Mouse (Mus musculus) forebrain, embryonic 11.5 days (tissue): ENCODE measurements around the gene Hist1h3d. TPM values are rescaled to one million over a fixed set of nuclear protein-coding genes. Genes with fewer than 3 reads are reported as not detected.
"Not testable (repeated sequence)": the region's sequence is repeated elsewhere in the genome, so short reads cannot be mapped to it uniquely, and the experiment has no call there.

Source experiments
- ATAC-seq: fragments of 200-750 bp; cut with Nextera tagmentation; replicated peaks from 2 replicates; pipeline ENCODE4 v1.8.0; 2017; ENCODE audit warnings: moderate TSS enrichment; ENCODE audit not compliant: low FRiP score
- DNase-seq: peaks from one replicate; pipeline ENCODE4 v3.0.0-alpha.2; 2017; ENCODE audit warnings: low spot score
- H3K27ac ChIP-seq: fragments of 300-500 bp; sonication (generic); 2 replicates; pipeline ENCODE4 v1.5.1; 2014; ENCODE audit warnings: low read depth, low read length
- H3K27me3 ChIP-seq: fragments of 300-500 bp; sonication (generic); 2 replicates; pipeline ENCODE4 v1.6.1; 2014; ENCODE audit warnings: mild to moderate bottlenecking, low read length, mixed read lengths; ENCODE audit not compliant: control insufficient read depth, insufficient read depth
- H3K36me3 ChIP-seq: fragments of 300-500 bp; sonication (generic); 2 replicates; pipeline ENCODE4 v1.6.1; 2014; ENCODE audit warnings: mild to moderate bottlenecking, low read length, moderate library complexity, mixed read lengths; ENCODE audit not compliant: control insufficient read depth, insufficient read depth
- H3K4me1 ChIP-seq: fragments of 300-500 bp; sonication (generic); replicated peaks from 2 replicates; pipeline ENCODE4 v1.6.1; 2014; ENCODE audit warnings: low read length, mixed read lengths; ENCODE audit not compliant: control insufficient read depth, insufficient read depth
- H3K4me2 ChIP-seq: fragments of 300-500 bp; sonication (generic); 2 replicates; pipeline ENCODE4 v1.6.1; 2014; ENCODE audit warnings: low read depth, mild to moderate bottlenecking, low read length, moderate library complexity, mixed read lengths; ENCODE audit not compliant: severe bottlenecking
- H3K4me3 ChIP-seq: fragments of 300-500 bp; sonication (generic); 2 replicates; pipeline ENCODE4 v1.5.1; 2014; ENCODE audit warnings: low read depth, low read length
- H3K9ac ChIP-seq: fragments of 300-500 bp; sonication (generic); 2 replicates; pipeline ENCODE4 v1.6.1; 2014; ENCODE audit warnings: low read length
- H3K9me3 ChIP-seq: fragments of 300-500 bp; sonication (generic); 2 replicates; pipeline ENCODE4 v1.6.1; 2016; ENCODE audit warnings: low read length, mixed read lengths; ENCODE audit not compliant: control insufficient read depth
- WGBS: fragments of 180-500 bp; shearing (Covaris S2); extraction: QIAGEN DNeasy Blood & Tissue Kit; methylation state at CpG from one replicate; pipeline ENCODE4 v1.1.7; 2014; 5-methylcytosine and 5-hydroxymethylcytosine counted together
- polyA plus RNA-seq: library from polyadenylated mRNA; unstranded; fragments of >200 nt; fragmentation: Nextera tagmentation; extraction: Ambion mirVana; gene quantifications from 2 replicates; pipeline ENCODE4 v1.2.1, GENCODE M21; 2014

Gene Hist1h3d
- polyA plus RNA-seq, 1 experiment from 2014 or later: 11.9 TPM

DNA sequence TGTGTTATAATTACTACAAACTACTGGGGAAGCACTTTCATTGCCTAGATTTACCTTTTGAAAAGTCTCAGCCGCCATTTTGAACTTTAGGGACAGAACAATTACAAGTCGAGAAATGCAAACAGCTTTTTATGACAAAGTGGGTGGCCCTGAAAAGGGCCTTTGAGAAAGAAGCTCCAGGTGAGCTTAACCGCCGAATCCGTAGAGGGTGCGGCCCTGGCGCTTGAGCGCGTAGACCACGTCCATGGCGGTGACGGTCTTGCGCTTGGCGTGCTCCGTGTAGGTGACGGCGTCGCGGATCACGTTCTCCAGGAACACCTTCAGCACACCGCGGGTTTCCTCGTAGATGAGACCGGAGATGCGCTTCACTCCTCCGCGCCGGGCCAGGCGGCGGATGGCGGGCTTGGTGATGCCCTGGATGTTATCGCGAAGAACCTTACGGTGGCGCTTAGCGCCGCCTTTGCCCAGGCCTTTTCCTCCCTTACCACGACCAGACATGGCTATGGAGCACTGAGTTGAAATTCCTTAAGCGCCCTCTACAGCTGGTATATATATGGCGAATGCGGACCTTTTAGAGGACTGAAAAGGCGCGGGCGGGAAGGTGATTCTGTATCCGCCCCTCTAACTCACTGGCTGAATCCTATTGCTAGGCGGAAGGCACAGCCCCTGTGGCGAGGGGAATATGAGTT is 24.3 kb upstream of the Hist1h3d start, which contains the start of gene Hist1h4f:
Gene Hist1h4f, minus strand, starts transcription at position 503 of the 689 bp plus-strand sequence.
- peak; percentile 94 for DNase-seq
- ATAC-seq: peak; percentile 81
- H3K9me3 ChIP-seq, H3K27me3 ChIP-seq, H3K4me1 ChIP-seq, H3K36me3 ChIP-seq: not testable (repeated sequence)
- Histone ChIP-seq H3K4me2 (peak within 1 kb of the TSS; percentile 55), H3K27ac (peak within 1 kb of the TSS; percentile 93), H3K9ac (peak within 1 kb of the TSS; percentile 71), H3K4me3 (peak within 1 kb of the TSS; percentile 36)
- under 1% methylated on average over 44 of the region's 47 CpGs for WGBS

DNA sequence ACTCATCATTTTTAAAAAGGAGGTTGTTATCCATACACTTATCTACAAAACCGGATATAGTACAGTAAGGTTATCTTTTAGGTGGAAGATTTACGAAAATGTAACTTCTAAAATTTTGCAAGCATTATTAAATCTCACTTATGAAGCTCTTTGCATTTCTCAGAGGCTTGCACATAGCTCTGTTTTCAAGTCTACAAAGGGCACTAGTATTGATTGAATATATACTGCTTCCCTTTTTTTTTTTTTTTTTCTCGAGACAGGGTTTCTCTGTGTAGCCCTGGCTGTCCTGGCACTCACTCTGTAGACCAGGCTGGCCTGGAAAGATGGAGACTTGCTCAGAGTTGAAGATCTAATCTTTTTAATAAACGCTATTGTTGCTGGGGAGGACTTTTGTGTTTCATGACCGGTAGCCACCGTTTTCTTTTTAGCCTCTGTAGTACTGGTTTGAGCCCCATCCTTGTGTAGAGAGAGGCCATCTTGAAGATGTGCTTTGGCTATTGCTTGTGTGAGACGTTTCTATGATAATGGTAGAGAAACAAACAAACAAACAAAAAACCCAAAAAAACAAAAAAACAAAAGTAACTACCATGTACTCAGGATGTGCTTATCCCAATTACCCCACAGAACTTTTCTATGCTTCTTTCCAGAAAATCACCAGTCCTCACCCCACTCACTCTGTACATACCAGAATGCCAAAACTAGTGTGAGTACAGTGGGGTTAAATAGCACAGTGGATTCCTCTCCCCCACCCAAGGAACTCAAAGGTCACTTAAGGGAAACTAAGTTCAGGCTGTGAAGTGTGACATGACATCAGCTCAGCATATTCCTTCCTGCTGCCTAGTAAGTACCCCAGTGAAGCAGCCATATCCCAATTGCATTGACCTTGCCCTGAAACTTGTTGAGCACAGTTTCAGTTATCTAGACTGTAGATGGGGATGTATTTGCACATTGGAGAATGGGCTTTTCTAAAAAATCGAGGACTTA is 23.3 kb upstream of the Hist1h3d start:
- 50% methylated on average over 8 of the region's 8 CpGs for WGBS
- ATAC-seq: no peak
- peak overlapping the region; percentile 71 for H3K9ac ChIP-seq

DNA sequence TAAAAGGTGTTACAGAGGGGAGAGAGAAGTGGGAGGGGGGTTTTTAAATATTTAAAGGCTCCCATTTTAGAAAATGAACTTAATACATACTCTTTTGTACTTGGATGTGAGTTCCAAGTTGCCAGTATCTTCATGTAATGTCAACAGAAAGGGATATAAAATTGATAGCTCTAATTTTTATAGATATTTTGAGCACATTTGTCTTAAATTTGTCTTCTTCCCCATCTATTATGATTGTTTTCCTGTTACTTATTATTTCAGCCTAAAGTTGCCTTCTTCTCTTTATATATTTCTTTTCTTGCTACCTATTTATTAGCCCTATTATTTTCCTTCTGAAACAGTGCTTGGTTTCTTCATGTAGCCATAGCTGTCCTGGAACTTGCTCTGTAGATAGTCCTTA is 22.6 kb upstream of the Hist1h3d start, which contains the start of gene Hist1h1d:
Gene Hist1h1d, plus strand, starts transcription at position 301 of the 400 bp plus-strand sequence.
- H3K9me3 ChIP-seq: no peaks in the 10 kb centered on the region
- peak within 1 kb of the TSS; percentile 100 for H3K27ac ChIP-seq
- DNase-seq (no peak), ATAC-seq (no peak)
- H3K27me3 ChIP-seq: no peaks in the 10 kb centered on the region
- H3K4me1 ChIP-seq: peaks cover 2% of the 10 kb centered on the region; the same call in 1 of the 2 replicates
- H3K9ac ChIP-seq: no peak within 1 kb of the TSS; the same call in 1 of the 2 replicates
- H3K4me2 ChIP-seq: no peak within 1 kb of the TSS; the same call in 1 of the 2 replicates
- no peak within 1 kb of the TSS for H3K4me3 ChIP-seq
- H3K36me3 ChIP-seq: no peaks in the 10 kb centered on the region

More for the DNA sequence above, 23.3 kb upstream of the Hist1h3d start:
- Histone ChIP-seq H3K4me3 (peak overlapping the region; percentile 36), H3K27ac (peak overlapping the region; percentile 93), H3K9me3 (no peaks in the 10 kb centered on the region), H3K27me3 (no peaks in the 10 kb centered on the region), H3K4me2 (peak overlapping the region; percentile 55; the same call in 1 of the 2 replicates), H3K36me3 (no peaks in the 10 kb centered on the region), H3K4me1 (peaks cover 2% of the 10 kb centered on the region; the same call in 1 of the 2 replicates)
- DNase-seq: no peak

DNA sequence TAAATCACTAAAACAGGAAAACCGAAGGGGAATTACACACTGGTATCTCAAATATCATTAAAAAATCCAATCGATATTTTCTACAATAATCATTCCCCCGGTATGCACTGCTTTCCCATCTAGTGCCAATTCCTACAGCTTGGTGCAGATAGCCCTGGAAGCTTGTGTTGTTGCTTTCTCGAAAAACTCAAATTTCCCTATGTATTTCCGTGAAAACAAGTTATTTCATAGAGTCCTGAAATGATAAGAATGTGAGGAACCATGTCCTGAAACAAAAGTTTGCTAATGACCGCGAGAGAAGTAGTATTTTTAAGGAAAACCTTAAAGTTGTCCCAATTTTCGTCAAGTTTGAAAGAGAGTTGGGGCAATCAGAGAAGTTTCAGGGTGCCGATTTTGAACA is 21.2 kb upstream of the Hist1h3d start:
- no peak for ATAC-seq
- H3K4me2 ChIP-seq: peak overlapping the region; percentile 90; the same call in 1 of the 2 replicates
- H3K36me3 ChIP-seq: no peaks in the 10 kb centered on the region
- no peaks in the 10 kb centered on the region for H3K27me3 ChIP-seq
- WGBS: 27% methylated on average over 9 of the region's 9 CpGs
- peak overlapping the region; percentile 100 for H3K27ac ChIP-seq
- peaks cover 2% of the 10 kb centered on the region; the same call in 1 of the 2 replicates for H3K4me1 ChIP-seq
- H3K9ac ChIP-seq: peak overlapping the region; percentile 94
- peak overlapping the region; percentile 59 for H3K4me3 ChIP-seq
- DNase-seq: no peak
- H3K9me3 ChIP-seq: no peaks in the 10 kb centered on the region

DNA sequence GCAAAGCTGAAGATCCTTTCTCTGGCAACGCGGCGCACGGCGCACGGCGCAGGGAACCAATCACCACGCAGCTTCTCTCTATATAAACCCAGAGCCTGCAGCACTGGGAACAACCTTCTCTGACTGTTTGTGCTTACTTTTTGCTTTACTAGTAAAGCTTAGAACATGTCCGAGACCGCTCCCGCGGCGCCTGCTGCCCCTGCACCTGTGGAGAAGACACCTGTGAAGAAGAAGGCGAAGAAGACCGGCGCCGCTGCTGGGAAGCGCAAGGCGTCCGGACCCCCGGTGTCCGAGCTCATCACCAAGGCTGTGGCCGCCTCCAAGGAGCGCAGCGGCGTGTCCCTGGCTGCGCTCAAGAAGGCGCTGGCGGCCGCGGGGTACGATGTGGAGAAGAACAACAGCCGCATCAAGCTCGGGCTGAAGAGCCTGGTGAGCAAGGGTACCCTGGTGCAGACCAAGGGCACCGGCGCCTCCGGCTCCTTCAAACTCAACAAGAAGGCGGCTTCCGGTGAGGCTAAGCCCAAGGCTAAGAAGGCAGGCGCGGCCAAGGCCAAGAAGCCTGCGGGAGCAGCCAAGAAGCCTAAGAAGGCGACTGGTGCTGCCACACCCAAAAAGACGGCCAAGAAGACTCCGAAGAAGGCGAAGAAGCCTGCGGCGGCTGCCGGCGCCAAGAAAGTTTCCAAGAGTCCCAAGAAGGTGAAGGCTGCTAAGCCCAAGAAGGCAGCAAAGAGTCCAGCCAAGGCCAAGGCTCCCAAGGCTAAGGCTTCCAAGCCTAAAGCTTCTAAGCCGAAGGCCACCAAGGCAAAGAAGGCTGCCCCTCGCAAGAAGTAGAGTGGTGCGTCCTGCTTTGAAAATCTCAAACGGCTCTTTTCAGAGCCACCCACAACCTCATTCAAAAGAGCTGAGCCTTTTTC is 20.4 kb upstream of the Hist1h3d start:
- H3K9me3 ChIP-seq: no peaks in the 10 kb centered on the region
- DNase-seq (peak; percentile 93), ATAC-seq (peak; percentile 89)
- H3K4me1 ChIP-seq: peaks cover 2% of the 10 kb centered on the region; the same call in 1 of the 2 replicates
- peak overlapping the region; percentile 59 for H3K4me3 ChIP-seq
- H3K27ac ChIP-seq: peak overlapping the region; percentile 100
- no peaks in the 10 kb centered on the region for H3K27me3 ChIP-seq
- no peaks in the 10 kb centered on the region for H3K36me3 ChIP-seq
- H3K4me2 ChIP-seq: peak overlapping the region; percentile 90
- under 1% methylated on average over 49 of the region's 54 CpGs for WGBS
- H3K9ac ChIP-seq: peak overlapping the region; percentile 94

DNA sequence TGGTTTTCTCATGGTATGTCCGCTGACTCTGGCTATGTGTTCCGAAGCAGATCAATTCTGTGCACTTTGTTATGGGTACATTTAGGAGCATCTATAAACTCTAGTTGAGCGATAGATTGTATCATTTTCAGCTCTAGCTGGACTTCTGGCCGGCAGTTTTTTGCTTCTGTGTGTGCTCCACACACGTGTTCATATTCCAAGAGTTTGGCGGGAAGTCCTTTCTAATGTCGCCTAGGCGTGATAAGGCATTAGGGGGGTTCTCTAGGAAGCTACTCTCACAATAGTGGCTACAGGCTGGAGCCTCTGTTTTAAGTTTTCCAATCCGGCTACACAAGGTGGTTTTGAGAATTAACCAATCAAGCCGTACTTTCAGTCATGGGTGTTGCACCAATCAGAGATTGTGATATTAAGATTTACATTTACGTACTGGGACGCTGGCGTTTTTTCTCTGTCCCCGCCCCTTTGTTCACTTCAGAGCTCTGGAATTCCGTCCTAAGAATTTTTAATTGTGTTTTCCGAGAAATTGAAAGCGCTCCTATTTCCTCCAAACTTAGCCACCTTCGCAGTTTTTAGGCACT is 19.6 kb upstream of the Hist1h3d start:
- H3K36me3 ChIP-seq: no peaks in the 10 kb centered on the region
- peaks cover 2% of the 10 kb centered on the region; the same call in 1 of the 2 replicates for H3K4me1 ChIP-seq
- peak overlapping the region; percentile 90 for H3K4me2 ChIP-seq
- H3K4me3 ChIP-seq: peak overlapping the region; percentile 59
- under 1% methylated on average over 18 of the region's 18 CpGs for WGBS
- peak; percentile 82 for DNase-seq
- H3K27ac ChIP-seq: peak overlapping the region; percentile 100
- no peaks in the 10 kb centered on the region for H3K27me3 ChIP-seq
- peak overlapping the region; percentile 94 for H3K9ac ChIP-seq
- ATAC-seq: peak; percentile 68
- H3K9me3 ChIP-seq: no peaks in the 10 kb centered on the region

DNA sequence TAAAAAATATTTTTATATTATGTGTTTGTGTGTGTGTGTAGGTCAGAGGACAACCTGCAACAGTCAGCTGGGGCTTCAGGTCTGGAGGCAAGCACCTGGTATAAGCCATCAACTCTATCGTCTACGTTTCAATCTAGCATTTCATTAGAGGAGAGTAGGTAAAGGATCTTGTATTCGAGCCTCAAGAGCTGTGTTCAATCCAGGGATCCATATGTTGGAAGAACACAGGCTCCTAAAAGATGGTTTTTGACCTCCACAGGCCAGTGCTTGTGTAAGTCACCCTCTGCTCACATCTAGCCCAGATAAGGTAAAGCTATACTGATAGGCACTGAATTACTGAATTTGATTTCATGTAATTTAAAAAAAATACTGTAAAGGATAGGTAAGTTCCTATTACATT is 18.7 kb upstream of the Hist1h3d start:
- Histone ChIP-seq H3K27me3 (no peaks in the 10 kb centered on the region), H3K27ac (peak overlapping the region; percentile 33), H3K9ac (peak overlapping the region; percentile 29; the same call in 1 of the 2 replicates), H3K36me3 (no peaks in the 10 kb centered on the region), H3K4me2 (no peak overlapping the region), H3K4me1 (peaks cover 2% of the 10 kb centered on the region; the same call in 1 of the 2 replicates), H3K4me3 (no peak overlapping the region), H3K9me3 (no peaks in the 10 kb centered on the region)
- 69% methylated on average over 3 of the region's 3 CpGs for WGBS
- ATAC-seq: no peak
- no peak for DNase-seq
